Mouse (Mus musculus) cerebellum, postnatal 14 days (tissue): ENCODE measurements at regions not wholly inside any gene's neighbourhood (a gene's known extent, or its start where the extent isn't known, plus 50 kb on each side); places are given as distances from the start of the nearest gene placed in this dataset.

Experiments used
- DNase-seq, 2 experiments: peaks; one replicate each; pipeline ENCODE4 v3.0.0; 2021; ENCODE audit warnings: mixed read lengths in 2 of 2

- no peak for DNase-seq
These were observed 1827.2 kb downstream of the Poteg start for GRCm38 (mm10) chr8:29274668-29275067.

GRCm38 (mm10) chr8:29278711-29279110, 1831.2 kb downstream of the Poteg start:
- DNase-seq = peak; percentile 81 to 93

DNA sequence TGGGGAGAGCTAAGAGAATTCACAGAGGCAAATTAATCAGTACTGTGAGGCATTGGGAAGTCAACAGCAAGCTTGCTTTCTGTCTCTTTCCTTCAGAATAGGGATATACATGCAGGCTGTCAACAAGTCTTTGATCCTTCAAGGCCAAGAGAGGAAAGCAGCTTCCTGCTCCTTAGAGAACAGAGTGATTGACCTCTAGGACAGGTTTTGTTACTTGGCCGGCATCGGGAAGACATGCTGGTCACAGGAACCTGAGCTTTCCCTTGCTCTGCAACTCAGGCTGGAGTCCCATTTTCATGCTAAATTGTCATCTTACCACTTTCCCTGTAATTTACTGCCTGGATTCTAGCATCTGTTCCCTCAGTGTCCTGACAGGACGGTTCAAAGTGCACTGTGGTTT, 1831.8 kb downstream of the Poteg start:
- peak; percentile 9 to 22 for DNase-seq

GRCm38 (mm10) chr8:29290386-29290785, 1842.9 kb downstream of the Poteg start:
- peak; percentile 69 to 77 for DNase-seq
